8 mouse cellular contexts compared by ENCODE assay signal in the genomic region with DNA sequence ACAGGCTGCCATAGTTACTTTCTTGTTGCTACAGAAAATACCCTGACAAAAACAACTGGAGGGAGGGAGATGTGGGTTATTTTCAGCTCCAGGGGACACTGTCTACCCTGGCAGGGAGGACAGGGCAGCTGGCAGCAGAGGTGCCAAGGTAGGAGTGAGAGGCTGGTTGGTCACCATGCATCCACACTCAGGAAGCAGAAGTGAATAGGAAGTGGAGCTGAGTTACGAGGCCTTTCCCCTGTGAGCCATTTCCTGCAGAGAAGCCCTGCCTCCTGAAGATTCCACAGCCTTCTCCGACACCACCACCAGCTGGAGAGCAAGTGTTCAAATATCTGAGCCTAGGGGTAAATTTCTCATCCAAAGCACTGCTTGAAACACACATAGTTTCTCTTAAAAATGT.
A peak's percentile ranks its signal among the peaks of the same experiment; 100 is the strongest.
DNase-seq lines count a peak whose midpoint lies in the region; ATAC-seq lines count a peak whose summit lies in the region.

No protein-coding gene starts in this region.

- no peaks in the 10 kb centered on the region; the same call in 1 of the 2 replicates for H3K36me3 ChIP-seq in forebrain, embryonic 10.5 days (replicated peaks)
- no peaks in the 10 kb centered on the region for H3K36me3 ChIP-seq in forebrain, embryonic 14.5 days (ENCODE audit: control insufficient read depth, insufficient read depth, low read length)
- no peaks in the 10 kb centered on the region for H3K36me3 ChIP-seq in limb, embryonic 15.5 days
- H3K36me3 ChIP-seq in midbrain, embryonic 13.5 days: no peaks in the 10 kb centered on the region

- no peak overlapping the region for H3K9ac ChIP-seq in forebrain, embryonic 14.5 days (ENCODE audit: low read length)
- no peak overlapping the region for H3K9ac ChIP-seq in limb, embryonic 15.5 days
- no peak overlapping the region for H3K9ac ChIP-seq in midbrain, embryonic 13.5 days (replicated peaks)

- H3K4me1 ChIP-seq in forebrain, embryonic 10.5 days: peaks cover 25% of the 10 kb centered on the region
- H3K4me1 ChIP-seq in forebrain, embryonic 14.5 days (ENCODE audit: control insufficient read depth, insufficient read depth, low read length): no peaks in the 10 kb centered on the region
- 0 out of 2 replicates have a peak, but pooled peaks cover 4% of the 10 kb centered on the region for H3K4me1 ChIP-seq in limb, embryonic 15.5 days
- peaks cover 15% of the 10 kb centered on the region; the same call in 1 of the 2 replicates for H3K4me1 ChIP-seq in midbrain, embryonic 13.5 days (replicated peaks)

- H3K4me3 ChIP-seq in forebrain, embryonic 10.5 days: no peak overlapping the region
- no peak overlapping the region for H3K4me3 ChIP-seq in forebrain, embryonic 14.5 days (ENCODE audit: low read depth, low read length)
- no peak overlapping the region for H3K4me3 ChIP-seq in limb, embryonic 15.5 days
- no peak overlapping the region for H3K4me3 ChIP-seq in midbrain, embryonic 13.5 days (replicated peaks)

- no peak overlapping the region for H3K4me2 ChIP-seq in forebrain, embryonic 14.5 days (ENCODE audit: low read length)
- H3K4me2 ChIP-seq in limb, embryonic 15.5 days: no peak overlapping the region
- H3K4me2 ChIP-seq in midbrain, embryonic 13.5 days (replicated peaks): no peak overlapping the region

- peaks cover 6% of the 10 kb centered on the region; the same call in 1 of the 2 replicates for H3K9me3 ChIP-seq in forebrain, embryonic 10.5 days
- H3K9me3 ChIP-seq in forebrain, embryonic 14.5 days (replicated peaks; ENCODE audit: control insufficient read depth, low read length): no peaks in the 10 kb centered on the region
- no peaks in the 10 kb centered on the region for H3K9me3 ChIP-seq in limb, embryonic 15.5 days
- H3K9me3 ChIP-seq in midbrain, embryonic 13.5 days: no peaks in the 10 kb centered on the region

- DNase-seq in forebrain, embryonic 10.5 days (ENCODE audit: extremely low spot score, low spot score): no peak
- no peak for DNase-seq in forebrain, embryonic 14.5 days (ENCODE audit: low spot score)
- DNase-seq in heart, postnatal 36 days: peak; percentile 30 to 44
- DNase-seq in right cerebral cortex, postnatal 10 days (ENCODE audit: low spot score in 2 of 2): no peak
- no peak for DNase-seq in thymus, postnatal 10 days (ENCODE audit: low spot score in 2 of 2)

- H3K27ac ChIP-seq in forebrain, embryonic 10.5 days: 0 out of 2 replicates have a peak overlapping the region, but pooled peaks have one; percentile 35
- H3K27ac ChIP-seq in forebrain, embryonic 14.5 days (ENCODE audit: low read depth, low read length): no peak overlapping the region
- peak overlapping the region; percentile 39 for H3K27ac ChIP-seq in limb, embryonic 15.5 days
- H3K27ac ChIP-seq in midbrain, embryonic 13.5 days: no peak overlapping the region

- peaks cover 49% of the 10 kb centered on the region for H3K27me3 ChIP-seq in forebrain, embryonic 10.5 days (ENCODE audit: poor library complexity, severe bottlenecking)
- no peaks in the 10 kb centered on the region for H3K27me3 ChIP-seq in forebrain, embryonic 14.5 days (replicated peaks; ENCODE audit: control insufficient read depth, insufficient read depth, low read length)
- no peaks in the 10 kb centered on the region for H3K27me3 ChIP-seq in limb, embryonic 15.5 days
- no peaks in the 10 kb centered on the region for H3K27me3 ChIP-seq in midbrain, embryonic 13.5 days

- 60% methylated on average over 2 of the region's 2 CpGs for WGBS in forebrain, embryonic 10.5 days
- WGBS in forebrain, embryonic 14.5 days: 80% methylated on average over 2 of the region's 2 CpGs
- 45% methylated on average over 2 of the region's 2 CpGs for WGBS in limb, embryonic 15.5 days
- WGBS in midbrain, embryonic 13.5 days: 74% methylated on average over 2 of the region's 2 CpGs

- ATAC-seq in forebrain, embryonic 14.5 days: no peak
- peak; percentile 51 for ATAC-seq in CD4-positive, CD25-positive, alpha-beta regulatory T cell, adult 4 months
- no peak for ATAC-seq in limb, embryonic 15.5 days (ENCODE audit: insufficient number of reproducible peaks, low FRiP score, low TSS enrichment, low read depth)
- no peak for ATAC-seq in midbrain, embryonic 13.5 days

- intact Hi-C loops in heart, postnatal 36 days (cut with DNase I): loop anchor here (5.0 kb wide), 1 partner anchor 278 kb away; the partner anchor contains the start of gene Maml2

Comparison
In these comparisons a context has a peak if more than half of its experiments do, and no peak if none do; other contexts are left out.
1. H3K27ac ChIP-seq: peak in forebrain, embryonic 10.5 days (single experiment) and limb, embryonic 15.5 days (single experiment); none in forebrain, embryonic 14.5 days (single experiment) and midbrain, embryonic 13.5 days (single experiment).
2. DNase-seq: peak in heart, postnatal 36 days (2 of 2); none in forebrain, embryonic 10.5 days (single experiment), forebrain, embryonic 14.5 days (single experiment), right cerebral cortex, postnatal 10 days (0 of 2) and thymus, postnatal 10 days (0 of 2).